Mouse (Mus musculus) spleen, adult 2 months (tissue): ENCODE measurements around the gene Ptrh1.

Source experiments
- CTCF ChIP-seq: fragments of 200-500 bp; IDR thresholded peaks from 2 replicates; pipeline ENCODE4 v1.5.1; 2011; ENCODE audit warnings: mild to moderate bottlenecking, inconsistent platforms; ENCODE audit not compliant: insufficient read depth, insufficient read length, insufficient replicate concordance; ENCODE audit errors: extremely low read depth
- POLR2A ChIP-seq: fragments of 200-500 bp; IDR thresholded peaks from 2 replicates; pipeline ENCODE4 v1.6.1; 2011; ENCODE audit warnings: low read depth, low read length, inconsistent platforms

DNA sequence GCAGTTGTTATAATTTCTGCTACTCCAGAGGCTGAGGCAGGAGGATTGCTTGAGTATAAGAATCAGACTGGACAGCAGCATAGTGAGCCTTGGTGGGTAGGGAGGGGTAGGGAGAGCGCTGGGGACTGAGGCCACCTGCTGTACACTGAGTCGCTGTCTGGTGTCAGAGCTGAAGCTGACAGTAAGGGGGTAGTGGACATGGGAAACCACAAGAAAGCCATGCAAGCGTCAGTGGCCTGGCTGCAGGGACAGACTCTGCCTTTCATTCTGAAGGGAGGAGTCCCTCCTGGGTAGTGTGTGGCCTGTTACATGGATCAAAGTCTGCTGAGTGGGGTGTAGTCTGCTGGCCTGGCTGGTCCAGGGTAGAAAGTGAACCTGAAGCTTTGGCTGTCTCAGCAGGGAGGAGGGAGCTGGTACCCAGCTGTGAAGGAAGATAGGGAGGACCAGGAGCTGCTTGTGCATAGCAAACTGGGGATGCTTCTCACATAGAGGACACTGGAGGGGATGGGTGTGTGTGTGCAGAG is 39.2 kb upstream of the Ptrh1 start:
- TF ChIP-seq CTCF, result no peak
- no peak for TF ChIP-seq POLR2A
